Mouse (Mus musculus): ENCODE data around the gene Sept9. TPM values are rescaled to one million over a fixed set of nuclear protein-coding genes. Genes with fewer than 3 reads are reported as not detected.
"Not testable (repeated sequence)": the region's sequence is repeated elsewhere in the genome, so short reads cannot be mapped to it uniquely, and the experiment has no call there.

The Sept9 gene
- total RNA-seq, 2 experiments from 2014 or later, result 31.9 to 33.4 TPM

DNA sequence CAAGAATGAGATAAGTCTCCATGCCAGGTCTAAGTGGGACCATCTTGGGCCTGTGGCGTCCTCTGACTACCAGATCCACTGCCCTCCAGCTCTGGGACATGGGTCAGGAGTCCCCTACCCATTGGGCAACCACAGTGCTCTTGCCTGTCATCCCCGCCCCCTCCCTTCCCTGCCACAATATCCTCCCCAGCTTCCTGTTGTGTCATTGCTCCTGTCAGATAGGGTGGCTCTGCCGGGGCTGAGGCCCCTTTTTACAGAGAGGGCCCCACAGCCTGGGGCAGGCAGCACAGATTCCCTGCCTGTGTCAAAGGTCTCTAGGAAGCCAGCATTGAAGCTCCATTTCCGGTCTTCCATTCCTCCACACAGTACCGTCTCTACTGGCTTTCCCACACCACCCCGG lies 134.6 kb downstream of the Sept9 start:
- no peak for ATAC-seq (replicated peaks; ENCODE audit: low FRiP score, poor library complexity, severe bottlenecking)

DNA sequence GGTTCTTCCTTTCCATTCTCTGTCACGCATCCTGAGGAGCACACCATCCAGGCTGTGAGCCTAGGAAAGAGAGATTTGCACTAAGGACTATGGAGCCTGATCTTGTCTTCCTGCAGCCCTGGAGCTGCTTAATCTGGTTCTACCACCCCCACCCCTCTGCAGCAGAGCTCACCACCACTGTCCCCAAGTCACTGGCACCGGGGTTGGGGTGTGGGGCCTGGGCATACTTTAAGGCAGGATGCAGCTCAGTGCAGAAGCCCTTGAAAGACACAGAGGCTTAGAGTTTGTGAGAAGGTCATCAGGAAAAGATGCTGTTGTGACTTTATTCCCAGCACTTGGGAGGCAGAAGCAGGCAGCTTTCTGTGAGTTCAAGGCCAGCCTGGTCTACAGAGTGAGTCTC lies 135.7 kb downstream of the Sept9 start:
- ATAC-seq (replicated peaks; ENCODE audit: low FRiP score, poor library complexity, severe bottlenecking), result no peak

DNA sequence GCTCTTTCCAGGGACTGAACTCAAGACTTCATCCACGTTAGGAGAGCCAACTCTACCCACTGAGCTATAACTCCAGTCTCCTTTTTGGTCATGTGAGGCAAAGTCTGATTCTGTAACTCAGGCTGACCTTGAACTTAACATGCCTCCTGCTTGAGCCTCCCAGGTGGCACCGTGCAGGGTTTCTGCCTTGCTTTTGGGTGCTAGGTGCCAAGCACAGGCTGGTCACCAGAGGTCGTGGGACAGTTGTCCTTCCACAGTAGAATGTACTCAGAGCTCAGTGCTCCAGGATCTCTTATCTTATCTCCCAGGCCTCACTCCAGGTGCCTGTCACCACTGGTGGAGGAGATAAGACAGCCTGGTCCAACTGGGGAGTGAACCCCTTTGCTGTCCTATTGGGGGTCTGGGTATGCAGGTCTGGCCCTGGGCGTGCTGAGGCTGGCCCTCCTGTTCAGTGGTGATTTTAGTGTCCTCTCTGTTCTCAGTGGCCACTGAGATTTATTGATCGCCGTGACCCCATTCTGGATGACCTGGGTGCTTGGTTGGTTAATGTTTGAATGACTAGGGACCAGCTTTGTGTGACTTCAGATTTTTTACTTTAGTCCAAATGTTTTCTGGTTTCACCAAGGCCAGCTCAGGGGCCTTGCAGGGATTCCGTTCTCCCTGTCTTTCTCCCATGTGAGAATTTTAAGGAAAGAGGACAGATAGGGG lies 136.8 kb downstream of the Sept9 start:
- ATAC-seq (replicated peaks; ENCODE audit: low FRiP score, poor library complexity, severe bottlenecking), result no peak

DNA sequence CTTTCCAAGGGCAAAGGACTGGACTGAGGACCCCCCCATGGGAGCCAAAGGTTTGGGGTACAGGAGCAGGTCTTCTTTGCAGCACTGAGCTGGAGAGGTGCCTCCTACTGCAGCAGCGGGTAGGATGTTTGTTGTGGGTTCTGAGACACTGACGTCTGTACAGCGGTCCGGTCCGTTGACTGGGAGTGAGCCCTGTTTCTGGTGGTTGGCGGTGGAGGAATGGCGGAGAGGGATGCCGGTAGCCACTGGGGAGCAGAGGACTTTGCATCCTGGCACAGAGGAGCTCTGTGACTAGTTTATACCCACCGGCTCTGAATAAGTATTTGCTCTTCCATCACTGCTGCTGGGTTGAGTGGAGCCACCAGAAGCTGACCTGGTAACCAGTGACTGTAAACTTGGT lies 138.3 kb downstream of the Sept9 start:
- no peak for ATAC-seq (replicated peaks; ENCODE audit: low FRiP score, poor library complexity, severe bottlenecking)

DNA sequence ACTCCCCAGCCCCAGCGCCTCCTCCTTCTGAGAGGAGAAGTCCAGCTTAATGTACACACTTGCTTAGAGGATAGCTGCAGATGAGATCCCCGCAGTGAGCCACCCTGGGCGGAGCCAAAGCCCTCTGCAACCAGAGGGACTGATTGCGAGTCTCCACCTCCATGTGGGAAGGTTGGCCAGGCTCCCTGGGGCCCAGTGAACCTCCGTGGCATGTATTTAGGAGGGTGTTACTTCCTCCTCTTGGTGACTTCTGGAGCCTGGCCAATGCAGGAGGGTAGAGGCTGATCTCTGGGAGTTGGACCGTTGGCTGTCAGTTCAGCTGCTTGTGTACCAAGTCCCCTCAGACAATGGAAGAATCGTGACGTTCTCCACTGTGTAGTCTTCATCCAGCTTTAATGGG lies 139.0 kb downstream of the Sept9 start:
- 0 out of 2 replicates have a peak, but pooled peaks have one; percentile 44 for ATAC-seq (replicated peaks; ENCODE audit: low FRiP score, poor library complexity, severe bottlenecking)

DNA sequence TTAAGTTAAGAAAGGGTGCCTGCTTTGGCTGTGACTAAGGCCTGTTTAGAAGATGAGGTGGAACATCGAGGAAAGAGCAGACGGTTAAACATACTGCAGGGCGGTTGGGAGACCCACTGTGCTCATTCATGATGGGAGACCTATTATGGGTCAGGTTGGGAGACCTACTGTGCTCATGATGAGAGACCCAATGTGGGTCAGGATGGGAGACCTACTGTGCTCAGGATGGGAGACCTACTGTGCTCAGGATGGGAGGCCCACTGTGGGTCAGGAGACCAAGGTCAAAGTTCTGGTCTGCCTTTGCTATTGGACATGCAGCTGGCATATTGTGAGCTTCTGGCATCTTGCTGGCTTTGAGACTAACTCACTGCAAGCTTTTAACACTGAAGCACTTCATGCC lies 139.6 kb downstream of the Sept9 start:
- no peak for ATAC-seq (replicated peaks; ENCODE audit: low FRiP score, poor library complexity, severe bottlenecking)

DNA sequence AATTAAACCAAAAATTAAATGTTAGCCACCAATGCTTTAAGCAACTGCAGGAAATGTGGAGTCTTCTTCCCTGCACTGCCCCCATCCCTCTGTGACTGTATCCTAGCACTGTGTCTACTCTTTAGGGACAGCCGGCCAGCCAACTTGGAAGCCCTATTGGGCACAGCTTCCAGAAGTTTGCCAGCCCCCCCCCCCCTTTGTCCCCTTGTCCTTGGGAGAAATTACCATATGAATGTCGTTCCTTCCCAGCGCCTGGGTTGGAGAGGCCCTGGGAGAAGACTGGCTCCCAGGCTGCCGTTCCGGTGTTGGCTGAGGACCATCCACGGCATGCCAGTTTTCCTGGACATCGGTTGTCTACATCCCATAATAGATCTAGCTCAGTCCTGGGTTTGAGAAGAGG lies 141.8 kb downstream of the Sept9 start:
- no peak for ATAC-seq (replicated peaks; ENCODE audit: low FRiP score, poor library complexity, severe bottlenecking)

DNA sequence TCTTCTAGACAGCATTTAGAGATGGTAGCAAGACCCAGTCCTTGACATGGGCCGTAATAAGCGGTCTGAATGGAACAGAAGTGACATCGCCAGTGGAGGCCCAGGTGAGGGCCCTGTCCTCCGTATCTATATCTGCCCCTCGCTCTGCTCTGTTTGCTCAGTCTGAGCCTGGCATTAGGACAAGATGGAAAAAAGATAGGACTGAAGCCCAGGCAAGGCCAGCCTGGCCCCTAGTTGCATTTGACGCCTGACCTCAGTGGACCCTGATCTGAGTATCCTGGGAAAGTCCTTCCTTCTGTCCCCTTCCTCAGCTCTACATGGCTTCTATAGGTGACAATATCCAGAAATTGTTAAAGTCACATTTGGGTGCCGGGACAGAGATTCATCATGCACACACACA lies 142.6 kb downstream of the Sept9 start:
- no peak for ATAC-seq (replicated peaks; ENCODE audit: low FRiP score, poor library complexity, severe bottlenecking)

DNA sequence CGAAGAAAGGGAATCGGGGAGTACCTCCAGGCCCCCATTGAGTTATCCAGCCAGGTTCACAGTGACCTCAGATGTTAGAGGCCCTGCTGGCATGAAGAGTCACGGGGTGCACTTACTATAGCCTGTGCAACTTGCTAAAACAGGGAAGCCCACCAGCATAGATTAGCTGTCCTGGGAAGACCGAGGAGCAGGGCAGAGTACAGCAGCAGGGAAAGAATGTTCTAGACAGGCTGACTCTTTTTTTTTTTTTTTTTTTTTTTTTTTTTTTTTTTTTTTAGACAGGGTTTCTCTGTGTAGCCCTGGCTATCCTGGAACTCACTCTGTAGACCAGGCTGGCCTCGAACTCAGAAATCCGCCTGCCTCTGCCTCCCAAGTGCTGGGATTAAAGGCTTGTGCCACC lies 143.0 kb downstream of the Sept9 start:
- not testable (repeated sequence) for ATAC-seq (replicated peaks; ENCODE audit: low FRiP score, poor library complexity, severe bottlenecking)

DNA sequence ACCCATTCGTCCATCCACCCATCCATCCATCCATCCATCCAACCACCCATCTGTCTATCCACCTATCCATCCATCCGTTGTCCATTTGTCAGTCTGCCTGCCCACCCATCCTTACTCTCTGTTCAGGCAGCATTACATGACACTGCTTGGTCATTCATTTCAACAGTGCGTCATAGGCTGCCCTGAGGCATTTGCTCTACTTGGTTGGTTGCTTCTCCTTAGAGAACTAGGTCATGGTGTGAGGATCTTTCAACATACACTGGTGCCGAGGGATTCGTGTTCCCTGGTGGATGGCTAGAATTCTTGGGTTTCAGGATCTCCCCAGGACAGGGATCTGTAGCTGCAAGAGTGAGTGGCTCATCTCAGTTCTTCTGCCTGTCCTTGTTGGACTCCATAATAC lies 144.3 kb downstream of the Sept9 start:
- no peak for ATAC-seq (replicated peaks; ENCODE audit: low FRiP score, poor library complexity, severe bottlenecking)

DNA sequence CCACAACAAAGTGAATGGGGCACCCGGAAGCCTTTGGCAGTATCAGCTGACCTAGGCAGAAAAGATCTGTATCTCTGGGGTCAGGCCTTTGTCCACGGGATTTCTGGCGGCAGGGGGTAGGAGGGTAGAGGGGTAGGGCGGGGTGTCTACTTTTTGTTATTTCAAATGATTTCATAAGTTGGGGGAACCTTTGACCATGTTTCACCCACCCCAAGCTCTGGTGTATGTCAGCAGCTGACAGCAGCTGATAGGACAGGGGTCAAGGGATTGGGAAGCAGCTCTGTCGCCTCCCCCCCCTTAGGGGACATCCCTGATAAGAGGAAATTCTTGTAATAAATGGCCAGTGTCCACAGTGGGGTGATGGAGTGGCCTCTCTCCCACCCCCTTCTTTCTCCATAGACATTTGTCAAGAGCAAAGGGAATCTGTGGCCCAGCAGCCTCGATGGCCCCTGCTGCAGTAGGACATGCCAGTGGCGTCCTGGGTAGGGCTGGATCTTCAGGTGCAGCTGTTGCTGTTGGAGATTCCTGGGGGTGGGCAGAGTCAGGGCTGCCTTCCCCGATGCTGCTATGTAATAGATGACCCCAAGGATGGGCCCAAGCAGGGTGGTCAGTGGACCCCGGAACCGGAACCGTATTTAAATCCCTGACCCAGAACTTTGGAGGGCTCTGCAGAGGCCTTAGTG lies 145.0 kb downstream of the Sept9 start:
- no peak for ATAC-seq (replicated peaks; ENCODE audit: low FRiP score, poor library complexity, severe bottlenecking)

DNA sequence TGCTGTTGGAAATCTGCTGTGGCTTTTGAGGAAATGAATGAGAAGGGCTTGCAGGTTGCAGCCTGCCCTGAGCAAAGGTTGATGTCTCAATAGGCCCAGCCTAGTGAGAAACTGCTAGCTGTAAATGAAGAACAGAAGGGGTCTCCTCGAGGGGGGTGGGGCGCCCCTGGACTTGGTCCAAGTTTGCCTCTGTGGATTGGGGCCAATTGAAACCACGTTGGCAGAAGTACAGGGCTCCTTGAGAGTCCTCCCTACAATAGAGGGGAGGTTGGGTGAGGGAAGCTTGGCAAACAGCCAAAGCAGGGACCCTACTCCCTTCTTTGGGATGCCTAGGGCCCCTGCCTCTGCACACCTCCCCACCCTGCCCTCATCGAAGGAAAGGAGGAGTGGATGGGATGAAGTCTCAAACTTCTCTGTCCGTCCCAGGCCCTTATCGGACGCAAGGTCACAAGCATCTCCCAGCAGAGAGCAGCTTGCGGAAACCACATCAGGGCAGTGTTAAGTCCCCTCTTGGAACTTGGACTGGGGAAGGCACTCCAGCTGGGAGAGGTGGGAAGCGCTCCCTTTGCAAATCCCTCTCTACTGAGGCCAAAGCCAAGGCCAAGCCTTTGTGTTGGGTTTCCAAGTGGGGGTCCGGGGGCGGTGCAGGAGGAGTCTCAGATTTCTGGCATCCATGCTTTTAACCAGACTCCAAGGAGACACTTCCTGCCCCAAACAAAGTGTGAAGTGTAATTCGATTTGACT lies 145.7 kb downstream of the Sept9 start:
- no peak for ATAC-seq (replicated peaks; ENCODE audit: low FRiP score, poor library complexity, severe bottlenecking)

DNA sequence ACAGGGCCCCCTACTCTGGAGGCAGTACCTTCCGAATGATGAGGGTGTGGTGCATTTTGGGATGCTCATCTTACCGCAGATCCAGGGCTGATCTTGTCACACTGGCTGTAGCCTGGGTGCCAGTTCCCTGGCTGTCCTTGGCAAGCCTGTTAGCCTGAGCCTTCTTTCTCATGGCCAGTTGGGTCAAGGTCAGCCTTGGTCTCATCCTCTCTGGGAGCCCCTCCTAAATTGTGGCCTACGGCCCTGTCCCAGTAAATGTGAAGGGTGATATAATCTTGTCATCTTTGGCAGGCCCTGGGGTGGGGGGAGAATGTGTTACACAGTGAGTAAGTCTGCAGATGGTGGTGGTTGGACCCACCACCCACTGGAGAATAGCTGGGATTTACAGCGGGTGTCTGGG lies 147.8 kb downstream of the Sept9 start:
- ATAC-seq (replicated peaks; ENCODE audit: low FRiP score, poor library complexity, severe bottlenecking), result no peak

DNA sequence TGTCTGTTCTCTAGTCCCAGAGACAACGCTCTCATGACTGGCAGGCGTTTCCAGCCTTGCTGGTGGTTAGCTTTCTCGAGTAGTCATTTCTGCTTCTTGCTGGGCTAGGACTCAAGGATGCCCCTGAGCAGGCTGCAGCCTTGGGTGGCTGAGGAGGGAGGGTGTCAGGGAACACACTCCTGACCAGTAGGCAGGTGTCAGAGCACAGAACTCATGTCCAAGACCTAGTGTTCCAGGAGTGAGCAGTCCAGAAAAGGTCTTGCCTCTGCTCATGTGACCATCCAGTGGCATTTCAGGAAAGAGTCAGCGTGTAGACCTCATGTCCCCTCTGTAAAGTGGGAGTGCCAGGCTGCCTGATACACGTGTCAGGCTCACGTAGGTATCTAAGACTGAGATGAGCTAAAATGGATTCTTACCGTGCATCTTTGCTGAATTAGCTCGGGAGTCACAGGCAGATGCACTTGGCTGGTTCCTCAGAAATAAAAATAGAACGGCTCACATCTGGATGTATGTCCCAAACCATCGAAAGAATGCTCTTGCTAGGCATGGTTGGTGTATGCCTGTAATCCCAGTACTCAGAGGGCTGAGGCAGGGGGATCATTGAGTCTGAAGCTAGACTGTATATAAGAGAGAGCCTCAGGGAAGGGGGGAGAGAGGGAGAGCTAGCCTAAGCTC lies 149.1 kb downstream of the Sept9 start:
- ATAC-seq (replicated peaks; ENCODE audit: low FRiP score, poor library complexity, severe bottlenecking), result no peak

DNA sequence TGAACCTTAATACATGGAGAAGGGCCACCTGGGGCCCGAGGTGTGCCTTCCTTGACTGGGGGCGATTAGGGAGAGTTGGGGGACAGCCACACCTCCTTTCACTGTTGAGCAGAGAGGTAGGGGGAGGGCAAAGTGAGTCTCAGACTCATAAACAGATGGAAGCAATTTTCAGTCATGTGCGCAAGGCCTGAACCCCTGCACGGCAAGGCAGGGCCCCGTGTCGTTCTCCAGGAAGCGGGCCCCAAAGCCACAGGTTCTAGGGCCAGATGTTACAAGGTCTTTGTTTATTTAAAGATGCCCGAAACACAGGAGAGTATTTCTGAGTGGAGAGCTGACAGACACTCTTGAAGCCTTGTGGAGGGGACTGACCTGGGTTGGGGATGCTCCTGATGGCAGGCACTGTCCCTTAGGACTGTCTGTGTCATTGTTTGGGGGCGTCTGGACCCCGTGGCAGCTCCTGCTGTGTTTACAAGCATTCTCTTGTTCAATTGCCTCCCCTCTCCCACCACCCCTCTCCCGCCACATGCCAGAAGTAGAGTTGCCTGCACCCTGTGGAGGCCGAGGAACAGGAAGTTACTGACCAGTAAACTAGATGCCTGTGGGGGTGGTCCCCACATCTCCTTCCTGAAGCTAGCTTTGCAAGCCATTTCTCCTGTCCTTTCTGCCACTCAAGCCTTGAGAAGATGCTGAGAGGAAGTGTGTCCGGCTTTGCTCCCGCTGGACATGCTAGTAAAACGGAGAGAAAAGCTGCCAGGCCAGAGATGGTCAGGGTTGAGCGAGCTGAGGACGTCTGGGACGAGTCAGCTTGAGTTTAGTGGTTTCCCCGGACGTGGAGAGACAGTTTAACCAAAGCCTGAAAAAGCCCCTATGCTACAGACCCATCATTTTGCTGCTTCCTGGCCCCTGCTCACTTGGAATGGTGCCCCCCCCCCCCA lies 150.2 kb downstream of the Sept9 start:
- ATAC-seq (replicated peaks; ENCODE audit: low FRiP score, poor library complexity, severe bottlenecking), result no peak

DNA sequence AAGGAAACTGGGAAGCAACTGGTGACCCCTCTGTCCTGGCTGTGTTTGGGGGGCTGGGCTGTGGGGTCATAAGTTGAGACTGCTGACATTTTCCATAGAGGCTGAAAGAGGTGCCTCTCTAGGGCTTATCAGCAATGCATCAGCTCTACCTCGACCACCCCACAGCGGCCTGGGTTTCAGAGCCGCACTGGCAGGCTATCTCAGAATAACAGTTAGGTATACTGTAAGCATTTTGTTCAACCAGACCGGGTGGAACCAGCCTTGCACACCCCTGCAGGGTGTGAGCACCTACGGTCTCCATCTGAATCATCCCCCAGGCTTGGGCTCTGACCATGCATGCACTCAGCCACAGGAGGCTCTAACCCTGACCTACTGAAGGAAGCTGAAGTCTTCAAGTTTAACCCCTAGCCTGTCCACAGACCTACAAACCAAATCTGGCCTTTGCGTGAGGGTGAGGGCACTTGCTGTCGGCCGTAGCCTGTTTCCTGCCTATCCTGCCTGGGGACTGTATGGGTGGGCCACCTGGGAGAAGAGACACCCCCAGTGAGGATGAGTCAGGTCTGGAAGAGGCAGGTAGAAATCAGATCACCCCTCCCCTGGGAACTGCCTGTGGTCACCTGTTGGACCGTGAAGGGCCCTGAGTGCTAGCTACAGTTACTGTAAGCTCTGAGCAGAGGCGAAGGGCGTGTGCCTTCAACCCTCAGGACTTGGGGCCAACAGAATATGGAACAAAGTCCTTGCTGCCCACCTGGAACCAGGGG lies 151.2 kb downstream of the Sept9 start:
- no peak for ATAC-seq (replicated peaks; ENCODE audit: low FRiP score, poor library complexity, severe bottlenecking)

DNA sequence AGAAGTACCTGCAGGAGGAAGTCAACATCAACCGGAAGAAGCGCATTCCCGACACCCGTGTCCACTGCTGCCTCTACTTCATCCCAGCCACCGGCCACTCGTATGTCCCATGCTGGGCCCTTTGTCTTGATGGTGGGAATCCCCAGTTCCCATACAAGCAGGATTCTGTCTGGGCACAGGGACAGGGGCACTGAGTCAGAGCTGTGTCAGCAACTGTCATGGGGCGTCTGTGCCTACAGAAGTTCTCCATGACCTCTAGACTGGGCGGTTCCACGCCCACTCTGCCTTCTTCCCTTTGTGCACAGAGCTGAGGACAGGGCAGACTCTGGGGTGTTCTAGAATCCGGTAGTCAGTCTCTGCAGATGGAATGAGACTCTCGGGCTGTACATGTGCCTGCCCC lies 153.7 kb downstream of the Sept9 start:
- ATAC-seq (replicated peaks; ENCODE audit: low FRiP score, poor library complexity, severe bottlenecking), result no peak

DNA sequence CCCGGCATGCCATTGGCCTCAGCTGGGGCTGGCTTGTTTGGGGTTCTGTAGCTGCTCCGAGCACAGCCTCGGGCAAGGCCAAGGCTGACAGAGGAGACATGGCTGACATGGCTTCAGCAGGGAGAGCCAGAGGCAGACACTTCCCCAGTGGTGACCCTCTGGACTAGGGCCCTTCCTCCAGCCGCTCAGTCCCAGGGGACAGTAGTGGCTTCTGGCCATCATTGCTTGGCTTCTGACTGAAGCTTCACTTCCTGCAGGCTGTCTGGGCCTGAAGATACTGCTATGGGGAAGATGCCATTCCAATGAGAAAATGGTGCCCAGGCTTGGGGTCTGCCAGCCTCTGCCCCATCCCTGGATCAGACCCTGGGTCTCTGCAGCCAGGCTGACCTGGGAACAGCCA lies 154.6 kb downstream of the Sept9 start:
- no peak for ATAC-seq (replicated peaks; ENCODE audit: low FRiP score, poor library complexity, severe bottlenecking)

DNA sequence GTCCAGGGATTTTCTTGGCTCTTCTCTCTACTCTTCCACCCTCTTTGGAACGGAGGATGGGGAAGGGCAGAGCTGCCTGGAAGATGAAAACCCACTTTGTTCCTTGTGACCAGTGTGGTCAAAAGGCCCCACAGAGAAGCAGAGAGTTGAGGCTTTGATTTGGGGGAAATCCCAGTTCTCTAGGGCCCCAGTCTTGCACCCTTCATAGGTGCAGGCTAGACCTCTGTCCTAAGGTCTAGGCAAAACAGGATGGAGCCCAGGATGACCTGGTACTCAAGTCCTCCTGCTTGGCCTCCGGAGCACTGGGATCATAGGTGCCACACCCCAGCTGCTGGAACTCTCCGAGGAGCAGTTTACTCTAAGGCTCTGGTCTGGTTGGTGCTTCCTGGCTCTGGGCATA lies 157.5 kb downstream of the Sept9 start:
- ATAC-seq (replicated peaks; ENCODE audit: low FRiP score, poor library complexity, severe bottlenecking), result no peak

All from erythroblast, adult 5-6 weeks (primary cell).